Mouse (Mus musculus) kidney, postnatal 14 days (tissue): ENCODE measurements around the gene Gpr153.

Source experiments
- DNase-seq: peaks from one replicate; pipeline ENCODE4 v3.0.0; 2022; ENCODE audit warnings: mixed read lengths

Gpr153 gene

DNA sequence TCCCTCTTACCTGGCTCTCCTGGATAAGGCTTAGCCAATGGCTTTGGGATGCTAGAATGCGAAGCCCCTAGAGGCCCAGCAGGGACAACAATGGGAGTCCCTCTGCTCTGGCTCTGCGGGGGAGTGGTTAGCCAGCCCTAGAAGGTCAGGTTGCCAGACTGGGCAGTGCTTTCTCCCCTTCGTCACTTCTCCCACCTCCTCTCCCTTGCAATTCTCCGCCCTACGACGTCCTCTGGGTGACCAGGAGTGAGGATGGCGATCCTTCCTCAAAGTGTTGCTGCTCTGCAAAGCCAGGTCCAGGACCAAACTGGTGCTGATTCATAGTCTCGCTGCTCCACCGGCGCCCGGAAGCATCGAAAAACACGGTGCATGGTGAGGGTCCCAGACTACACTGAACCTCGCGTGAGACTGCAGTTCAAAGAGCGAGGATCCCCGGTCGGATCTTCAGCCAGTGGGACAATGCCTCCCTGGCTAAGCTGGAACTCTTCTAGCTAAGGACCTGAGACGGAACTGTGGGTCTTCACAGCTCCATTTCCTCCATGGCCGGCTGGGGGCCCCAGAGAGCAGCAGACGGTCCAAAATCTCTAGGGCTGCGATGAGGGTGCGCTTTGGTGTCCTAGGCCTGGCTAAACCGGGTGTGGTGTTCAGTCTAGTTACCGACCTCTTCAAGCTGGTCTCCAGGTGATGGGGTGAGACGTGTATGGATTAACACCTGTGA, 44.6 kb downstream of the Gpr153 start, which contains the start of gene Rnf207:
Gene Rnf207, minus strand, starts transcription at position 477 of the 718 bp plus-strand sequence.
- peak; percentile 63 for DNase-seq

DNA sequence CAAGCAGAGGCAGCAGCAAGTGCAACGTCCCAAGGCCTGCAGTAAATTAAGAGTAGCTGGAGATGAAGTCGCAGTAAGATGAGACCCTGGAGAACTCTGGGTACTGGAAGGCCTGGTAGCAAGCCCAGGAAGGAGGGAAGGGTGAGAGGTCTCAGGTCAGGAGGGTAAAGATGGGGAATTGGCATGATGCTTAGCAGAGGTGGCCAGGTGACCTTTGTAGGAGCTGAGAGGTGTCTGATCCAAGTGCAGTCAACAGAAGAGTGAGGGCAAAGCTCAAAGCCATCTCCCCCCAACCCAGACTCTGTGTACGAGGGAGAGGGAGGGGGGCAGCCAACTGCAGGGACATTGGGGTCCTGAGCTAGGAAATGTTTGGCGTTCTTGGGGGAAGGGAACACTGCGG, 47.4 kb downstream of the Gpr153 start:
- DNase-seq, result no peak

DNA sequence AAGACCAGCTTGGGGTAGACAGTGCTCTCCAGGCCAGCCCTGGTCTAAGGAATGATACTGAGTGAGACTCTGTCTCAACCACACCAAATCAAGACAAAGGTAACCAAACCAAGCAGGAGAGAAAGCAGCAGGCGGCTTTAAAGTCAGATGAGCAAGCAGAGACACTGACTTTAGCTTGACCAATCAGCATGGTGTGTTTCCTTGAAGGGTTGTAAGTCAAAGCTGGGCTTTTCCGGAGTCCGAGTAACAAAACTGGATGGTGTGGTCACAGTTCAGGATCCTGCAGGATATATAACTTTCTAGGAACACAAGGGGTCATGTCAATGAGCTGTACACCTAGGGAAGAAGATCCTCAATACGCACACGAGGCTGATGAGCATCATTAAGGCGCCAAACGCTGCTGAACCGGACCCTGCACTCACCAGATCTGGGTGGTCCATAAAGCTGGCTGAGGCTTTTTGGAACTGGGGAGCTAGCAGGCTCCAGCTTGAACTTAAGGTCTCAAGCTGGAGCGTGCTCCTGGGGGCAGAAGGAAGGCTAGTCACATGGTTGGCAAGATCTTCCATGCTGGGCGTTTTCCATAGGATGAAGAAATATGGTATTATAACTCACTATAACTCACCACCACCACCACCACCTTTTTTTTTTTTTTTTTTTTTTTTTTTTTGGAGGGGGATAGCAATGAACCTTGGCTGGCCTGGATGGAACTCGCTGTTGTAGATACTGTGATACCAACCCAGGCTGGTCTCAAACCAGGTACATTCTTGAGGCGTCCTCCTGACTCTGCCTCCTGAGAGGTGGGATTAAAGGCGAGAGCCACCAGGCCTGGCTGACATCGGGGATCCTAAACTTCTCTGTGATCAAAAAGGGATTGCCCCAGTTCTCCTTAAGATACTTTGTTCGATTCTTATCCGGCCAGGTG, 50.9 kb downstream of the Gpr153 start:
- DNase-seq, result no peak

DNA sequence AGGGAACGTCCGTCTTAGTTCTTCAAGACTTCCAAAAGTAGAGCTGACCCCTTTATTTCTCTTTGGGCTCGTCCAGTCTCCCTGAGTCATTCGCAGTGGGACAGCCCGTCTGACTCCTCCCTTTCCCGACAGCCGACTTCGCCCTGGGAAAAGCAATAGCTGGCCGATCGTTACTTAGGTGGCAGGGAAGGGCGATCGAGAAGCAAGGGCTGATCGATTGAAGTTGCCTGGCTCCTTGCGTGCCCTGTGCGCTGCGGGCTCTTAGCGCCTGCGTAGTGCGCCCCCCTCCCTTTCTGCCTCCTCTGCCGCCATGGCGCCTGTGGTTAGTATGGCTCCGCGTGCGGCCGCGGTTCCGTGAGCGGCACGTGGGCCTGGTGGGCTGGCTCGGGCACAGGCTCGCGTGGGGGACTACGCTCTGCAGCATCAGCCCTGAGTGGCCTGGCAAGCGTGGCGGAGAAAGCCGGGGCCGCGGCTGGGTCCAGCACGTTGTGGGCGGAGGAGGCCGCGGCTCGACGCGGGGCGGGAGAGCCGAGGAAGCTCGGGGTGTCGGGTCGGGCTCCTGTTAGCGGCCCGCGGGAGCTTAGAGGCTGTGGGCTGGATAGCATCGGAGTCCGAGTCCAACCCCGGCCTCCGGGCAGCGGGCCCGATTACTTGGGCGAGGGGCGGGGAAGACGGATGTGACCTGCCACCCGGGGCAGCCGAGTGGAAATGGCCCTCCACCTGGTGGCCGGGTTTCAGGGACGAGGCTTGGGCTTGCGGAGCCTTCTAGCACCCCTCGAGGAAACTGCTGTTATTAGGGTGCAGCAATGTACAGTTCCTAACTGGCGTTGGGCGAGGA, 51.8 kb downstream of the Gpr153 start, which contains the start of gene Rpl22:
Gene Rpl22, plus strand, starts transcription at position 169 of the 838 bp plus-strand sequence.
- DNase-seq, result peak; percentile 96

DNA sequence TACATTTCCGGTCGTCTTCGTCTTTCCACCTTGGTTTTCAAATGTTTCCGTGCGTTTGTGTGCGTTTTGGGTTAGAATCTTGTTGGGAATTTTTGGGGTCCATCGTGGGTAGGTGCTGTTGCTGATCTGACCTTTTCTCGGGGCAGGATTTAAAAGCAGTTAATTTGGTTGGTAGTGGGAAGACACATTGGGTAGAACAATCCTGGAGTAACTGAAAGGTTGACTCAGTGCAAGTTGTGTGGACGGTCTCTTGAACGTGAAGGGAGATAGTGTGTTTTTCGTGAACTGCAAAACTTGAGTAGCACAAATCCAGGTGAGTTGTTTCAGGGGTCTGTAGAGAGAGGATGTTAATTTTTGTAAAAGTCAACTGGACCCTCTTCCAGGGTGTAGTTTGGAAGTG, 52.5 kb downstream of the Gpr153 start:
- DNase-seq, result no peak

DNA sequence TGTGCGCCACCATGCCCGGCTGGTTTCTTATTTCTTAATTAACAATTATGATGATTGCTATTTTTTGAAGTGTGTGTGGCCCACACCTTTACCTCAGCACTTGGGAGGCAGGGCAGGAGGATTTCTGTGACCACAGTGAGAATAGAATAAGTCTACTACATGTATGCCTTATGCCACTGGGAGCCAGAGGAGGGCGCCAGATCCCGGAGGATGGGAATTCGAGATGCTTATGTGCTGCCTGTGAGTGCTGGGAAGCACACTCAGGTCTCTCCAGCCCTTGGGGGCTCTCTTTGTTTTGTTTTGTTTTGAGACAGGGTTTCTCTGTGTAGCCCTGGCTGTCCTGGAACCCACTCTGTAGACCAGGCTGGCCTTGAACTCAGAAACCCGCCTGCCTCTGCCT, 54.7 kb downstream of the Gpr153 start:
- DNase-seq, result no peak

DNA sequence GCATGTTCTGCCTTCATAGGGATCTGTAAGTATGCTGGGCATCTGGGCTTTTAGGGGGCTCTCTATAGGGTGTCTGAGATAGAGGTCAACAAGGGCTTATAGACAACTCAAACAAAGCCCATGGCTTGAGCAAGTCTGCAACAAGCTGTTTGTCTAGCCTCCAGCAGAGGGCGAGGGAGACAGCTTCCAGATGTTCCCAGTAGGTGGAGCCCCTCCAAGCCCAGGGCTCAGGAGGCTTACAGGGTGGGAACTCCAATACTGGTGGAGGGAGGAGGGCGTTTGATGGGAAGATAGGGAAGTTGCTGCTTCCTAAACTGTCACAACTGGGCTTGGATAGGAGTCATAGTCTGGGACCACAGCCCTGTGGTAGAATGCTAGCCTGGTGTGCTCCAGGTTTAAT, 58.9 kb downstream of the Gpr153 start:
- DNase-seq, result peak; percentile 75

DNA sequence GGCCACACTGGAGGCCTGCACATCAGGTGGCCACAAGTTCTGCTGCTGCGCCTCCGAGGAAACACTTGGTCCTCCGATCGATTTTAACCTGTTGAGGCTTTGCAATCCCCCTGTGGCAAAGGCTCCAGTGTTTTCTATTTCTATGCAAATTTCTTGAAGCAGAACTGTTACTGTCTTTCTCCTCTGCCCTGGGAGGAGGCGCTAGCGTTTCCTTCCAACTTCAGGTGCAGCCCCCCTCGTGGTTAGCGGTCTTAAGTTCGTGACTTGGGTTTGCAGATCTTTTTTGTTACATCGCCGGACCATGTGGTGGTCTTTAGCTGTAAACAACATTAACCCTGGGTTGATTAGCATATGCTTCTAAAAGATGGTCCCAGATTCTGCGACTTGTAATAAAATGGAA, 59.6 kb downstream of the Gpr153 start:
- no peak for DNase-seq
